Mouse (Mus musculus) stomach, embryonic 16.5 days (tissue): Measurements from ENCODE around the gene Egln3. TPM values are rescaled to one million over a fixed set of nuclear protein-coding genes. Genes with fewer than 3 reads are reported as not detected.

Experiments
- ATAC-seq: fragments of 200-750 bp; cut with Nextera tagmentation; 2 replicates; pipeline ENCODE4 v1.8.0; 2017; ENCODE audit warnings: moderate number of reproducible peaks, moderate TSS enrichment; ENCODE audit not compliant: insufficient read depth, low FRiP score
- H3K27ac ChIP-seq: fragments of 300-500 bp; sonication (generic); 2 replicates; pipeline ENCODE4 v1.5.1; 2014; ENCODE audit warnings: low read length
- H3K27me3 ChIP-seq: fragments of 300-500 bp; sonication (generic); 2 replicates; pipeline ENCODE4 v1.6.1; 2014; ENCODE audit warnings: low read length, control low read depth, mixed read lengths; ENCODE audit not compliant: control insufficient read depth, insufficient read depth
- H3K36me3 ChIP-seq: fragments of 300-500 bp; sonication (generic); 2 replicates; pipeline ENCODE4 v1.6.1; 2014; ENCODE audit warnings: low read length; ENCODE audit not compliant: control insufficient read depth, insufficient read depth
- H3K4me1 ChIP-seq: fragments of 300-500 bp; sonication (generic); 2 replicates; pipeline ENCODE4 v1.6.1; 2014; ENCODE audit warnings: low read length, control low read depth, mixed read lengths; ENCODE audit not compliant: control insufficient read depth, insufficient read depth
- H3K4me2 ChIP-seq: fragments of 300-500 bp; sonication (generic); 2 replicates; pipeline ENCODE4 v1.6.1; 2014; ENCODE audit warnings: low read depth, low read length, mixed read lengths
- H3K4me3 ChIP-seq: fragments of 300-500 bp; sonication (generic); replicated peaks from 2 replicates; pipeline ENCODE4 v1.5.1; 2014; ENCODE audit warnings: mild to moderate bottlenecking, low read length
- H3K9ac ChIP-seq: fragments of 300-500 bp; sonication (generic); 2 replicates; pipeline ENCODE4 v1.6.1; 2014; ENCODE audit warnings: low read length
- H3K9me3 ChIP-seq: fragments of 300-500 bp; sonication (generic); replicated peaks from 2 replicates; pipeline ENCODE4 v1.6.1; 2016; ENCODE audit warnings: low read length, control low read depth; ENCODE audit not compliant: control insufficient read depth
- WGBS: fragments of 180-500 bp; shearing (Covaris S2); extraction: QIAGEN DNeasy Blood & Tissue Kit; methylation state at CpG from one replicate; pipeline ENCODE4 v1.1.7; 2014; 5-methylcytosine and 5-hydroxymethylcytosine counted together
- polyA plus RNA-seq: library from polyadenylated mRNA; unstranded; fragments of >200 nt; fragmentation: Nextera tagmentation; extraction: Ambion mirVana; gene quantifications from 2 replicates; pipeline ENCODE4 v1.2.1, GENCODE M21; 2015

Egln3 gene
- polyA plus RNA-seq, 1 experiment from 2014 or later, result 59.8 TPM

GRCm38 (mm10) chr12:54198282-54198918 is 5.3 kb downstream of the Egln3 start:
- Histone ChIP-seq H3K4me1 (peaks cover 55% of the 10 kb centered on the region), H3K9ac (peak overlapping the region; percentile 20; the same call in 1 of the 2 replicates), H3K9me3 (no peaks in the 10 kb centered on the region), H3K27me3 (no peaks in the 10 kb centered on the region), H3K36me3 (no peaks in the 10 kb centered on the region), H3K4me2 (peak overlapping the region; percentile 48), H3K4me3 (no peak overlapping the region; the same call in 1 of the 2 replicates), H3K27ac (peak overlapping the region; percentile 78)
- ATAC-seq, result no peak
- WGBS, result 78% methylated on average over 4 of the region's 4 CpGs

- Histone ChIP-seq H3K4me2 (peak overlapping the region; percentile 48), H3K36me3 (no peaks in the 10 kb centered on the region), H3K27ac (peak overlapping the region; percentile 61), H3K9ac (peak overlapping the region; percentile 22), H3K27me3 (no peaks in the 10 kb centered on the region), H3K9me3 (no peaks in the 10 kb centered on the region), H3K4me1 (peaks cover 60% of the 10 kb centered on the region), H3K4me3 (peak overlapping the region; percentile 19)
- WGBS, result 32% methylated on average over 11 of the region's 11 CpGs
- ATAC-seq, result no peak
Measured at GRCm38 (mm10) chr12:54197849-54198248, 5.8 kb downstream of the Egln3 start.

GRCm38 (mm10) chr12:54197301-54197782 is 6.3 kb downstream of the Egln3 start:
- no peak for ATAC-seq
- Histone ChIP-seq H3K4me2 (peak overlapping the region; percentile 48), H3K9ac (peak overlapping the region; percentile 22), H3K4me1 (peaks cover 64% of the 10 kb centered on the region), H3K36me3 (no peaks in the 10 kb centered on the region), H3K9me3 (no peaks in the 10 kb centered on the region), H3K27me3 (no peaks in the 10 kb centered on the region), H3K4me3 (peak overlapping the region; percentile 19), H3K27ac (peak overlapping the region; percentile 61)
- 35% methylated on average over 6 of the region's 6 CpGs for WGBS

- Histone ChIP-seq H3K4me2 (peak overlapping the region; percentile 48), H3K36me3 (no peaks in the 10 kb centered on the region), H3K27me3 (no peaks in the 10 kb centered on the region), H3K27ac (peak overlapping the region; percentile 61), H3K9ac (no peak overlapping the region), H3K4me1 (peaks cover 66% of the 10 kb centered on the region), H3K9me3 (no peaks in the 10 kb centered on the region), H3K4me3 (no peak overlapping the region)
- ATAC-seq, result no peak
- WGBS, result 75% methylated on average over 8 of the region's 8 CpGs
Measured at GRCm38 (mm10) chr12:54196881-54197280, 6.8 kb downstream of the Egln3 start.

GRCm38 (mm10) chr12:54194159-54194558 is 9.5 kb downstream of the Egln3 start:
- H3K9ac ChIP-seq, result 0 out of 2 replicates have a peak overlapping the region, but pooled peaks have one; percentile 16
- no peaks in the 10 kb centered on the region for H3K27me3 ChIP-seq
- no peak for ATAC-seq
- WGBS, result 54% methylated on average over 5 of the region's 5 CpGs
- H3K4me3 ChIP-seq, result no peak overlapping the region
- H3K9me3 ChIP-seq, result no peaks in the 10 kb centered on the region
- H3K4me1 ChIP-seq, result peaks cover 75% of the 10 kb centered on the region
- H3K4me2 ChIP-seq, result no peak overlapping the region
- no peak overlapping the region; the same call in 1 of the 2 replicates for H3K27ac ChIP-seq
- H3K36me3 ChIP-seq, result no peaks in the 10 kb centered on the region

- Histone ChIP-seq H3K27me3 (no peaks in the 10 kb centered on the region), H3K9ac (peak overlapping the region; percentile 71), H3K4me2 (peak overlapping the region; percentile 64), H3K9me3 (no peaks in the 10 kb centered on the region), H3K4me1 (peaks cover 71% of the 10 kb centered on the region), H3K27ac (peak overlapping the region; percentile 99), H3K4me3 (peak overlapping the region; percentile 30), H3K36me3 (no peaks in the 10 kb centered on the region)
- ATAC-seq, result peak; percentile 31
- 4% methylated on average over 5 of the region's 5 CpGs for WGBS
Measured at GRCm38 (mm10) chr12:54192305-54192661, 11.4 kb downstream of the Egln3 start.

GRCm38 (mm10) chr12:54191608-54192304 is 11.9 kb downstream of the Egln3 start:
- peak overlapping the region; percentile 64 for H3K4me2 ChIP-seq
- H3K9ac ChIP-seq, result peak overlapping the region; percentile 71
- no peaks in the 10 kb centered on the region for H3K27me3 ChIP-seq
- H3K36me3 ChIP-seq, result no peaks in the 10 kb centered on the region
- peak; percentile 97 for ATAC-seq
- H3K4me3 ChIP-seq, result peak overlapping the region; percentile 30
- no peaks in the 10 kb centered on the region for H3K9me3 ChIP-seq
- peak overlapping the region; percentile 99 for H3K27ac ChIP-seq
- 3% methylated on average over 19 of the region's 19 CpGs for WGBS
- peaks cover 69% of the 10 kb centered on the region for H3K4me1 ChIP-seq

- H3K4me3 ChIP-seq, result 0 out of 2 replicates have a peak overlapping the region, but pooled peaks have one; percentile 28
- peak; percentile 43; the same call in 1 of the 2 replicates for ATAC-seq
- WGBS, result 32% methylated on average over 9 of the region's 9 CpGs
- peak overlapping the region; percentile 64 for H3K4me2 ChIP-seq
- no peaks in the 10 kb centered on the region for H3K36me3 ChIP-seq
- H3K27ac ChIP-seq, result peak overlapping the region; percentile 99
- no peaks in the 10 kb centered on the region for H3K27me3 ChIP-seq
- H3K4me1 ChIP-seq, result peaks cover 67% of the 10 kb centered on the region
- H3K9ac ChIP-seq, result peak overlapping the region; percentile 71
- H3K9me3 ChIP-seq, result no peaks in the 10 kb centered on the region
Measured at GRCm38 (mm10) chr12:54191181-54191580, 12.5 kb downstream of the Egln3 start.
